Mouse (Mus musculus): ENCODE data around the gene Rbak. TPM values are rescaled to one million over a fixed set of nuclear protein-coding genes. Genes with fewer than 3 reads are reported as not detected.

The Rbak gene
- polyA plus RNA-seq, 1 experiment from 2014 or later, result 15.4 TPM

GRCm38 (mm10) chr5:143179179-143179578 is 1.4 kb downstream of the Rbak start:
- Histone ChIP-seq H3K27ac (replicated peaks) (no peak overlapping the region), H3K4me3 (replicated peaks) (peak overlapping the region; percentile 63), H3K9ac (no peak overlapping the region), H3K36me3 (peaks cover 47% of the 10 kb centered on the region), H3K4me2 (replicated peaks) (peak overlapping the region; percentile 81), H3K9me3 (replicated peaks) (peaks cover 8% of the 10 kb centered on the region; the same call in 1 of the 2 replicates), H3K4me1 (peaks cover 14% of the 10 kb centered on the region), H3K27me3 (no peaks in the 10 kb centered on the region)
- no peak for ATAC-seq (ENCODE audit: insufficient number of reproducible peaks, low FRiP score, low TSS enrichment, low read depth)
- WGBS, result 32% methylated on average over 6 of the region's 6 CpGs

GRCm38 (mm10) chr5:143177541-143178200 is 2.9 kb downstream of the Rbak start:
- Histone ChIP-seq H3K9ac (no peak overlapping the region), H3K27ac (replicated peaks) (no peak overlapping the region), H3K27me3 (no peaks in the 10 kb centered on the region), H3K4me1 (peaks cover 14% of the 10 kb centered on the region), H3K4me2 (replicated peaks) (no peak overlapping the region), H3K4me3 (replicated peaks) (no peak overlapping the region), H3K9me3 (replicated peaks) (peaks cover 8% of the 10 kb centered on the region), H3K36me3 (peaks cover 62% of the 10 kb centered on the region)
- no peak for ATAC-seq (ENCODE audit: insufficient number of reproducible peaks, low FRiP score, low TSS enrichment, low read depth)
- WGBS, result 89% methylated on average over 3 of the region's 3 CpGs

GRCm38 (mm10) chr5:143175970-143176369 is 4.6 kb downstream of the Rbak start:
- Histone ChIP-seq H3K9ac (no peak overlapping the region), H3K4me1 (peaks cover 14% of the 10 kb centered on the region), H3K27ac (replicated peaks) (no peak overlapping the region), H3K4me3 (replicated peaks) (no peak overlapping the region), H3K36me3 (peaks cover 79% of the 10 kb centered on the region), H3K4me2 (replicated peaks) (no peak overlapping the region), H3K27me3 (no peaks in the 10 kb centered on the region), H3K9me3 (replicated peaks) (peaks cover 8% of the 10 kb centered on the region)
- ATAC-seq (ENCODE audit: insufficient number of reproducible peaks, low FRiP score, low TSS enrichment, low read depth), result no peak
- WGBS, result 92% methylated on average over 4 of the region's 4 CpGs

- 0 out of 2 replicates have a peak, but pooled peaks cover 9% of the 10 kb centered on the region for H3K4me1 ChIP-seq
- H3K4me2 ChIP-seq (replicated peaks), result no peak overlapping the region
- H3K4me3 ChIP-seq (replicated peaks), result no peak overlapping the region
- 9% methylated on average over 18 of the region's 18 CpGs for WGBS
- peak; percentile 60; the same call in 1 of the 2 replicates for ATAC-seq (ENCODE audit: insufficient number of reproducible peaks, low FRiP score, low TSS enrichment, low read depth)
- no peak overlapping the region for H3K27ac ChIP-seq (replicated peaks)
- no peaks in the 10 kb centered on the region; the same call in 1 of the 2 replicates for H3K27me3 ChIP-seq
- no peaks in the 10 kb centered on the region for H3K36me3 ChIP-seq
- no peaks in the 10 kb centered on the region for H3K9me3 ChIP-seq (replicated peaks)
- no peak overlapping the region for H3K9ac ChIP-seq
Observed at GRCm38 (mm10) chr5:143165508-143166070, 15.0 kb downstream of the Rbak start.

GRCm38 (mm10) chr5:143155534-143155933 is 25.0 kb downstream of the Rbak start:
- 88% methylated on average over 3 of the region's 3 CpGs for WGBS
- no peak for ATAC-seq (ENCODE audit: insufficient number of reproducible peaks, low FRiP score, low TSS enrichment, low read depth)
- Histone ChIP-seq H3K4me2 (replicated peaks) (no peak overlapping the region), H3K27me3 (peaks cover 45% of the 10 kb centered on the region), H3K4me3 (replicated peaks) (no peak overlapping the region), H3K9ac (no peak overlapping the region), H3K4me1 (peaks cover 5% of the 10 kb centered on the region; the same call in 1 of the 2 replicates), H3K36me3 (no peaks in the 10 kb centered on the region), H3K9me3 (replicated peaks) (no peaks in the 10 kb centered on the region), H3K27ac (replicated peaks) (no peak overlapping the region)

GRCm38 (mm10) chr5:143153756-143154155 is 26.8 kb downstream of the Rbak start:
- WGBS, result 85% methylated on average over 10 of the region's 10 CpGs
- Histone ChIP-seq H3K9me3 (replicated peaks) (no peaks in the 10 kb centered on the region), H3K27me3 (peaks cover 35% of the 10 kb centered on the region), H3K4me1 (peaks cover 5% of the 10 kb centered on the region; the same call in 1 of the 2 replicates), H3K9ac (no peak overlapping the region), H3K27ac (replicated peaks) (no peak overlapping the region), H3K4me2 (replicated peaks) (no peak overlapping the region), H3K4me3 (replicated peaks) (no peak overlapping the region), H3K36me3 (no peaks in the 10 kb centered on the region)
- no peak for ATAC-seq (ENCODE audit: insufficient number of reproducible peaks, low FRiP score, low TSS enrichment, low read depth)

GRCm38 (mm10) chr5:143150044-143150443 is 30.5 kb downstream of the Rbak start:
- no peaks in the 10 kb centered on the region for H3K9me3 ChIP-seq (replicated peaks)
- no peak overlapping the region for H3K9ac ChIP-seq
- no peak overlapping the region for H3K27ac ChIP-seq (replicated peaks)
- H3K4me2 ChIP-seq (replicated peaks), result no peak overlapping the region
- H3K4me1 ChIP-seq, result no peaks in the 10 kb centered on the region
- H3K4me3 ChIP-seq (replicated peaks), result no peak overlapping the region
- H3K36me3 ChIP-seq, result no peaks in the 10 kb centered on the region
- no peak for ATAC-seq (ENCODE audit: insufficient number of reproducible peaks, low FRiP score, low TSS enrichment, low read depth)
- peaks cover 7% of the 10 kb centered on the region; the same call in 1 of the 2 replicates for H3K27me3 ChIP-seq
- WGBS, result 88% methylated on average over 2 of the region's 2 CpGs

GRCm38 (mm10) chr5:143149536-143149935 is 31.0 kb downstream of the Rbak start:
- WGBS, result 95% methylated on average over 2 of the region's 2 CpGs
- no peaks in the 10 kb centered on the region for H3K36me3 ChIP-seq
- peaks cover 3% of the 10 kb centered on the region; the same call in 1 of the 2 replicates for H3K27me3 ChIP-seq
- no peak overlapping the region for H3K4me2 ChIP-seq (replicated peaks)
- H3K27ac ChIP-seq (replicated peaks), result no peak overlapping the region
- H3K4me1 ChIP-seq, result no peaks in the 10 kb centered on the region
- H3K4me3 ChIP-seq (replicated peaks), result no peak overlapping the region
- H3K9me3 ChIP-seq (replicated peaks), result no peaks in the 10 kb centered on the region
- H3K9ac ChIP-seq, result no peak overlapping the region
- no peak for ATAC-seq (ENCODE audit: insufficient number of reproducible peaks, low FRiP score, low TSS enrichment, low read depth)

GRCm38 (mm10) chr5:143148661-143149060 is 31.9 kb downstream of the Rbak start:
- no peaks in the 10 kb centered on the region for H3K27me3 ChIP-seq
- no peaks in the 10 kb centered on the region for H3K36me3 ChIP-seq
- H3K9ac ChIP-seq, result no peak overlapping the region
- H3K4me3 ChIP-seq (replicated peaks), result no peak overlapping the region
- no peak overlapping the region for H3K27ac ChIP-seq (replicated peaks)
- no peak overlapping the region for H3K4me2 ChIP-seq (replicated peaks)
- WGBS, result 87% methylated on average over 5 of the region's 5 CpGs
- no peak for ATAC-seq (ENCODE audit: insufficient number of reproducible peaks, low FRiP score, low TSS enrichment, low read depth)
- no peaks in the 10 kb centered on the region for H3K9me3 ChIP-seq (replicated peaks)
- H3K4me1 ChIP-seq, result no peaks in the 10 kb centered on the region

- WGBS, result 70% methylated on average over 3 of the region's 3 CpGs
- Histone ChIP-seq H3K9me3 (replicated peaks) (no peaks in the 10 kb centered on the region), H3K4me3 (replicated peaks) (no peak within 1 kb of the TSS), H3K4me1 (no peaks in the 10 kb centered on the region), H3K27me3 (no peaks in the 10 kb centered on the region), H3K36me3 (no peaks in the 10 kb centered on the region), H3K9ac (no peak within 1 kb of the TSS), H3K27ac (replicated peaks) (no peak within 1 kb of the TSS), H3K4me2 (replicated peaks) (no peak within 1 kb of the TSS)
- no peak for ATAC-seq (ENCODE audit: insufficient number of reproducible peaks, low FRiP score, low TSS enrichment, low read depth)
Observed at GRCm38 (mm10) chr5:143147481-143147880, 33.1 kb downstream of the Rbak start, which contains the start of gene Olfr718-ps1. Gene Olfr718-ps1, minus strand, starts transcription at chr5:143147581.

- Histone ChIP-seq H3K4me2 (replicated peaks) (no peak overlapping the region), H3K36me3 (no peaks in the 10 kb centered on the region), H3K9me3 (replicated peaks) (no peaks in the 10 kb centered on the region), H3K4me1 (no peaks in the 10 kb centered on the region), H3K27ac (replicated peaks) (no peak overlapping the region), H3K4me3 (replicated peaks) (no peak overlapping the region), H3K9ac (no peak overlapping the region), H3K27me3 (no peaks in the 10 kb centered on the region)
- WGBS, result 78% methylated on average over 13 of the region's 13 CpGs
- peak; percentile 11; the same call in 1 of the 2 replicates for ATAC-seq (ENCODE audit: insufficient number of reproducible peaks, low FRiP score, low TSS enrichment, low read depth)
Observed at GRCm38 (mm10) chr5:143137580-143137979, 43.0 kb downstream of the Rbak start.
